Mouse (Mus musculus): ENCODE measurements at regions not wholly inside any gene's neighbourhood (a gene's known extent, or its start where the extent isn't known, plus 50 kb on each side); places are given as distances from the start of the nearest gene placed in this dataset.

GRCm38 (mm10) chr17:45871067-45871466 is 137.4 kb upstream of the 1600014C23Rik start:
- H3K4me3 ChIP-seq (ENCODE audit: insufficient read depth, low read length), result no peak overlapping the region
- TF ChIP-seq CTCF (IDR thresholded peaks at IDR 0.05; ENCODE audit: low read depth, low read length), result no peak
- no peak for TF ChIP-seq POLR2A (IDR thresholded peaks at IDR 0.05; ENCODE audit: borderline replicate concordance, low read depth, low read length)
- no peak overlapping the region for H3K27ac ChIP-seq (ENCODE audit: insufficient read depth, low read depth, low read length)
- H3K4me1 ChIP-seq (ENCODE audit: control insufficient read depth, insufficient read depth, low read length), result peaks cover 12% of the 10 kb centered on the region

DNA sequence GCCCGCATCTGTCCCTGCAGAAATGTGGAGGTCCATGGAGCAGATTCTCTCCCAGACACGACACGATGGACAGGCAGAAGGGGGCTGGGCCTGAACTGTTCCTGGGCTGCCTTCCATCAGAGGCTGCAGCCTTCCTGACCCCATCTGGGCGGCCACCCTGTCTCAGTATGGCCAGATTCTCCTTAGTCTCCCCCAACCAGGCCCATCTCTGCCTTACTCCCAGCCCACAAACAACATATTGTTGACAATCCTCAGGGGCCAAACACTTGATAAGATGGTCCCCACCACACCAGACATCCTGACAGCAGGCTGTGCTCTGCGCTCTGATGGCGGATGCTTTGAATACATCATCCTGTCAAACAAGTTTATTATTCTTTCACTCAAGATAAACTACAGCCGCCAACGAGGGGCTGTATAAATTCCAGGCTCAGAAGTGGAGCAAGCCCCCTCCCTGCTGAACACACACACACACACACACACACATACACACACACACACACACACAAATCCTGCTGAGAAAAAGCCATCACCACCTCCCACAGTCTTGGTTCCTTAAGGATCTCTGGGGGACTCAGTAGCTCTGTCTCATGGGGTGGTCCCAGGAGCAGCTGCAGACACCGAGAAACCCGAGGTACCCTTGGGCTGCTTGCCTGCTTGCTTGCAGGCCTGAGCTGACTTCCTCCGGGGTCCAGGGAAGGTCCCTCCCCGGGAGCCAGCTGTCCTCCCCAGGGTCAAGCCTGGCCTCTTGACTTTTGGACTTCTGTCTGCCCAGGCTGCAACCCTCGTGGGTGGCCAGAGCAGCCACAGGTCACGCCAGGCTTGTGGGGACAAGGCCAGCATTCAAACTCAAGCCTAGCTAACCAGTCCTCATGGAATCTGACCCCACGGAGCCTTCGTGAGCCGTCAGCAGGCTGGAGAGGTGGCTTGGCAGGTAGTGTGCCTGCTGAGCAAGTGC is 135.6 kb upstream of the 1600014C23Rik start:
- no peak overlapping the region for H3K4me3 ChIP-seq (ENCODE audit: insufficient read depth, low read length)
- no peak for TF ChIP-seq POLR2A (IDR thresholded peaks at IDR 0.05; ENCODE audit: borderline replicate concordance, low read depth, low read length)
- no peak for TF ChIP-seq CTCF (IDR thresholded peaks at IDR 0.05; ENCODE audit: low read depth, low read length)
- peaks cover 15% of the 10 kb centered on the region for H3K4me1 ChIP-seq (ENCODE audit: control insufficient read depth, insufficient read depth, low read length)

DNA sequence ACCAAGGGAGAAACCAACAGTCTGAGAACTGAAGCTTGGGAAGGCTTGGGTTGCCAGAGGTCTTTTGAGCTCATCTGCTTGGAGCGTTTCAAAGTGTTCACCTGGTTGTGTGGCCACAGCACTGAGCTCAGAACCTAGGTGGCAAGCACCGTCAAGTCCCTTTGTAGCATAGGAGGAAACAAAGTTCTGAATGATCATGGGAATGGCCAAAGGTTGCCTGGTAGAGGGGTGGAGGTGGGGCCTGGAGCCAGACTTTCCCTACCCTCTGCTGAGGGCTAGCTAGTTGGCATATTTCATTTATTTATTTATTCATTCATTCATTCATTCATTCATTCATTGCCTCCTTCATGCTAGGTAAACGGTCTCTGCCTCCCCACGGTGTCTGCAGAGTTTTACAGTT is 134.9 kb upstream of the 1600014C23Rik start:
- peaks cover 15% of the 10 kb centered on the region for H3K4me1 ChIP-seq (ENCODE audit: control insufficient read depth, insufficient read depth, low read length)
- no peak overlapping the region for H3K27ac ChIP-seq (ENCODE audit: insufficient read depth, low read depth, low read length)
- no peak overlapping the region for H3K4me3 ChIP-seq (ENCODE audit: insufficient read depth, low read length)
- TF ChIP-seq CTCF (IDR thresholded peaks at IDR 0.05; ENCODE audit: low read depth, low read length) (no peak), POLR2A (IDR thresholded peaks at IDR 0.05; ENCODE audit: borderline replicate concordance, low read depth, low read length) (no peak)

More for the DNA sequence above, 135.6 kb upstream of the 1600014C23Rik start:
- no peak overlapping the region for H3K27ac ChIP-seq (ENCODE audit: insufficient read depth, low read depth, low read length)

DNA sequence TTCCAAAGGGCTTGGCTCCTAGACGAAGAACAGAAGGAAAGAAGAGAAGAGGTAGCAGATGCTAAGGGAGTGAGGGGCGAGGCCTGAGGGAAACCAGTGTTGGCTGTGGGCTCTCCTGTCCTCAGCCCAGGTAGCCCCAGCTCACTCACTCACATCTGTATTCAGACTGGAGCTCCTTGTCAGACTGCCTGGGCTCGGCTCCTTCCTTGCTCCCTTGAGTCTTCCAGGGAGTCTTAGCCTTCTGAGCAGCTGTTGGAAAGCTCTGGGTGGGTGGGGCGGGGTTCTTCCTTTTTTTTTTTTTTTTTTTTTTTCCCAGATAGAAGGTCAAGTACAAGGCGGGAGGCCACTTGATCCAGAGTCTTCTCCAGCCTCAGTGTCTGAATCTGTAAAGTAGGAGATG is 134.1 kb upstream of the 1600014C23Rik start:
- H3K27ac ChIP-seq (ENCODE audit: insufficient read depth, low read depth, low read length), result no peak overlapping the region
- H3K4me1 ChIP-seq (ENCODE audit: control insufficient read depth, insufficient read depth, low read length), result peaks cover 15% of the 10 kb centered on the region
- H3K4me3 ChIP-seq (ENCODE audit: insufficient read depth, low read length), result no peak overlapping the region
- TF ChIP-seq POLR2A (IDR thresholded peaks at IDR 0.05; ENCODE audit: borderline replicate concordance, low read depth, low read length), result no peak
- no peak for TF ChIP-seq CTCF (IDR thresholded peaks at IDR 0.05; ENCODE audit: low read depth, low read length)

- Histone ChIP-seq H3K4me3 (ENCODE audit: insufficient read depth, low read length) (no peak overlapping the region), H3K27ac (ENCODE audit: insufficient read depth, low read depth, low read length) (no peak overlapping the region), H3K4me1 (ENCODE audit: control insufficient read depth, insufficient read depth, low read length) (peaks cover 13% of the 10 kb centered on the region)
- TF ChIP-seq POLR2A (IDR thresholded peaks at IDR 0.05; ENCODE audit: borderline replicate concordance, low read depth, low read length) (no peak), CTCF (IDR thresholded peaks at IDR 0.05; ENCODE audit: low read depth, low read length) (no peak)
These were observed 133.4 kb upstream of the 1600014C23Rik start for GRCm38 (mm10) chr17:45866876-45867652.

GRCm38 (mm10) chr17:45866346-45866745 is 132.7 kb upstream of the 1600014C23Rik start:
- H3K4me1 ChIP-seq (ENCODE audit: control insufficient read depth, insufficient read depth, low read length), result peaks cover 10% of the 10 kb centered on the region; the same call in 1 of the 2 replicates
- H3K27ac ChIP-seq (ENCODE audit: insufficient read depth, low read depth, low read length), result no peak overlapping the region
- no peak for TF ChIP-seq CTCF (IDR thresholded peaks at IDR 0.05; ENCODE audit: low read depth, low read length)
- TF ChIP-seq POLR2A (IDR thresholded peaks at IDR 0.05; ENCODE audit: borderline replicate concordance, low read depth, low read length), result no peak
- no peak overlapping the region for H3K4me3 ChIP-seq (ENCODE audit: insufficient read depth, low read length)

GRCm38 (mm10) chr17:45865944-45866343 is 132.3 kb upstream of the 1600014C23Rik start:
- Histone ChIP-seq H3K4me3 (ENCODE audit: insufficient read depth, low read length) (no peak overlapping the region), H3K4me1 (ENCODE audit: control insufficient read depth, insufficient read depth, low read length) (peaks cover 10% of the 10 kb centered on the region; the same call in 1 of the 2 replicates), H3K27ac (ENCODE audit: insufficient read depth, low read depth, low read length) (no peak overlapping the region)
- TF ChIP-seq POLR2A (IDR thresholded peaks at IDR 0.05; ENCODE audit: borderline replicate concordance, low read depth, low read length) (no peak), CTCF (IDR thresholded peaks at IDR 0.05; ENCODE audit: low read depth, low read length) (no peak)

GRCm38 (mm10) chr17:45863471-45864205 is 130.0 kb upstream of the 1600014C23Rik start:
- Histone ChIP-seq H3K4me3 (ENCODE audit: insufficient read depth, low read length) (no peak overlapping the region), H3K4me1 (ENCODE audit: control insufficient read depth, insufficient read depth, low read length) (peaks cover 10% of the 10 kb centered on the region; the same call in 1 of the 2 replicates), H3K27ac (ENCODE audit: insufficient read depth, low read depth, low read length) (no peak overlapping the region)
- no peak for TF ChIP-seq CTCF (IDR thresholded peaks at IDR 0.05; ENCODE audit: low read depth, low read length)
- TF ChIP-seq POLR2A (IDR thresholded peaks at IDR 0.05; ENCODE audit: borderline replicate concordance, low read depth, low read length), result no peak

DNA sequence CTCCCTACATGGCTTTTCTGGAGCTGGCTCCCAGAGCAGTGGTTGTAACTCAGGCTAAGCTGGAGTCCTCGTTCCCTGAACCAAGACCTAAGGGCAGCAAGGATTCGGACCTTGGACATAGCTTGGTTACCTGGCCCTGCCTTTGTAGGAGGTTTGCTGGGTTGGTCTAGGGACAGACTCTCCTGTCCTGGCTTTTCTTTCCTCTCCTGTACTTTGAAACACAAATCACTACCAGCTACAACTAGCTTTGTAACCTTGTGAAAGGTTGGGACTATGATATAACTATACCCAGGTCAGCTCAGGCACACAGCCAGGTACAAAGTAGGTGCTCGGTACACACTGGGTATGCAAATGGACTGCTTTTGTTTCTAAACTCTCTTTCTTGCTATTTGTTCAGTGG is 129.4 kb upstream of the 1600014C23Rik start:
- Histone ChIP-seq H3K4me1 (ENCODE audit: control insufficient read depth, insufficient read depth, low read length) (peaks cover 10% of the 10 kb centered on the region; the same call in 1 of the 2 replicates), H3K27ac (ENCODE audit: insufficient read depth, low read depth, low read length) (no peak overlapping the region), H3K4me3 (ENCODE audit: insufficient read depth, low read length) (no peak overlapping the region)
- TF ChIP-seq CTCF (IDR thresholded peaks at IDR 0.05; ENCODE audit: low read depth, low read length) (no peak), POLR2A (IDR thresholded peaks at IDR 0.05; ENCODE audit: borderline replicate concordance, low read depth, low read length) (no peak)
